Mouse (Mus musculus) monocyte, adult 59 days (primary cell): ENCODE measurements around the gene Ube3a. TPM values are rescaled to one million over a fixed set of nuclear protein-coding genes. Genes with fewer than 3 reads are reported as not detected.

Experiments
- total RNA-seq, 2 experiments: library from RNA; stranded (reverse); gene quantifications; one replicate each; pipeline ENCODE4 v1.2.4; 2023

Gene Ube3a
- total RNA-seq: 10 to 100 TPM; 79.5 to 95.2 TPM

GRCm38 (mm10) chr7:59228045-59228865 lies at the start of gene Ube3a:
Gene Ube3a, plus strand, starts transcription at chr7:59228750.

